Mouse (Mus musculus): Measurements from ENCODE around the gene Gm38100.

GRCm38 (mm10) chr1:175872028-175872816 lies 47.9 kb upstream of the Gm38100 start:
- TF ChIP-seq GATA1 (IDR thresholded peaks at IDR 0.05; ENCODE audit: borderline replicate concordance, low read length) (no peak), FLI1 (IDR thresholded peaks at IDR 0.05; ENCODE audit: low read length) (no peak)

Measured in megakaryocyte, embryonic 14.5 days (primary cell).